Mouse (Mus musculus) adrenal gland, adult 8-10 months (tissue): ENCODE results near the gene Trp53bp2. TPM values are rescaled to one million over a fixed set of nuclear protein-coding genes. Genes with fewer than 3 reads are reported as not detected.

Experiments used
- DNase-seq: peaks from one replicate; pipeline ENCODE4 v3.0.0; 2022
- total RNA-seq, 4 experiments: library from RNA; stranded (reverse); gene quantifications; 2 replicates each; pipeline ENCODE4 v1.2.4; 2022

The Trp53bp2 gene
- total RNA-seq, 4 experiments from 2014 or later: 21.5 to 30.6 (median 24.0) TPM

DNA sequence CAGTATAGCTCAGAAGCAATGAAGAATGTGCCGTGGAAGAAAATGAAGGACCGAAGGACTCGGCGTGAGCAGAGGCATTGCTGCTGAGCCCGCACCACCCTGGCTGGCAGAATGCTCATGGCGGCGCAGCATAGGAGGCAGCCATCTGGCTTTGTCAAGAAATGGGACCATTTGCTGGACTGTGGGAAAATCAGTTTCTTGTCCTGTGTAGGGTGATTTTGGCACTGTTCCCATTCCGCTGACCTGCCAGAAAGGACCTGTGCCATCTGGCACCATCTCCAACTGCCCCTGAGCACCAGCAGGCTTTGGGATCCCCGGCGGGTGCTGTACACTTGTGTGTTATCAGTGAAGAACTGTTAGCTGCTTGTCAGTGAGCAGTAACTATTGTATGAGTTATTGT lies 52.8 kb downstream of the Trp53bp2 start:
- DNase-seq: no peak

DNA sequence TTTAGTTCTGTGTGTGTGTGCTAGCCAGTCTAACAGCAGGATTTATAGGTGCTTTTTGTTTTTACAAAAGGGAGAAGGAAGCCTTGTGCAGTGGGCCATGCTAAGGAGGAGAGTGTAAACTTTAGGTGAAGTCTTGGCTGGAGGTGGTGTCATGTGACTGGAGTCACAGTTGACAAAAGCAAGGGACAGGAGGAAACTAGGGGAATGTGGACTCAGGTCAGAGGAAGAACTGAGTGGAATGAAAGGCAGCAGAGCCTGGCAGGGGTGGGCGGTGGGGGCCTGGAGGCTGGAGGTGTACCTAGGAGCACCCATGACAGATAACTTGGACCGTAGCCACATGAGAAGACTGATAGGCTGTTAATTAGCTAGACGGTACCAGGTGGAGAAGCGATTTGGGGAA lies 56.3 kb downstream of the Trp53bp2 start:
- no peak for DNase-seq

DNA sequence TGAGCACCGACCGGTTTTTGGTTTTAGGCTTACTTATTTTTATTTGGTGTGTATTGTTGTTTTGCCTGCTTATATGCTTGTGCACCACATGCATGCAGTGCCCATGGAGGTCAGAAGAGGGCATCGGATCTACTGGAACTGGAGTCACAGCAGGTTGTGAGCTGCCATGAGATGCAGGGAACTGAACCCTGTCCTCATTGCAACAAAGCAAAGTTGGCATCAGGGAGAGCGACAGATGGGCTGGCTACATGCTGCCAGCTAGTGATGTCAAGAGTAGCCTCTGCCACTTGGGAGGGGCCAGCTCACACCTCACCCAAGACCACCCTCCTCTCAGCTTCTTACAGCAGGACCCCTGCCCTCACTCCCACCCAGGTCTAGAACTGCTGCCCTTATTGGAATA lies 57.0 kb downstream of the Trp53bp2 start:
- no peak for DNase-seq

DNA sequence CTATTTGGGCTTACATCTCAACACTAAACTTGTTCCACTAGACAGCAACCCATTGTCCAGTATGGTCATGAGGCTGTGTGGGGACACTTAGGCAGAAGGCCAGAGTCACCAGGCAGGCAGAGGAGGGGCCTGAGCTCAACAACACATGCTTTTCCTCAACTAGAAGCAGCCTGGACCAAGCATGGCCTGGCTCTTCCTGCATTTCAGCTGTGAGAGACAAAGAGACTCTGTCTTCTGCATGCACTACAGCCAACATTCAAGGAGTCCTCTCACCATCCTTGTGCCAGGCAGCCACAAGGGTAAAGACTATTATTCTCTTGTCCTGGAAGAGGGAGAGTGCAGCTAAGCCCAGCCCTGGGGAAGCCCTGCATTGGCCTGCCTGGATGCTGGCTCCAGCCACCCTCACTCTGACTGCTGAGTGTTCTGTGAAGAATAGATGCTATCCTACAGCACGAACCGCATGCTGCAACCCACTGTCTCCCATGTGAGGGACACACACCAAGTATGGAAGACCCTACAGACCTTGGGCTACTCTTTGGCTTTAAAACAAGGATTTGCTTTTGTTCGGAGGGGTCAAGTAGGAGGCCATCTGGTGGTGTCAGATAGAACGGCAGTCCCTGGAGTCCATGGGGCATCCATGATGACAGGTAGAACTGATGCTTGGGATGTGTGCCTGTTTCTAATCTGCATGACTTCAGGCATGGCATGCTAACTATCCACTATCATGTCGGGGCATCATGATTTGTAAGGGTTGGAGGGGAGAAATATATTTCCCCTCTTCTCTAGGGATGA lies 66.2 kb downstream of the Trp53bp2 start:
- no peak for DNase-seq

DNA sequence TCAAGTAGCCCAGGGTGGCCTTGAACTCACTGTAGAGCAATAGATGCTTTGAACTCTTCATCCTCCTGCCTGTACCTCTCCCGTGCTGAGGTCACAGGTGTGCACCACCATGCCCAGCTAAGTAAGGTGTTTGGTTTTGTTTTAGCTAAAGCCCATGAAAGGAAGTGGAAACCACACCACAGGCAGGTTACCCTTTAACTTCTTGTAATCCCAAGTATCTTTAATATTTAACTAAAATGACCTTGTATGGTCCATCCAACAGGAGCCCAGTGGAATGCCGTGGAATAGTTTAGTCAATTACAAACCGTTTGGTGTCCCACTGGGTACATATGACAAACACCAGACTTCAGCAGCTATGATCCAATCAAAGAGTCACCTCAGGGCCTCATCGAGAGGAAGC lies 70.0 kb downstream of the Trp53bp2 start:
- DNase-seq: no peak

DNA sequence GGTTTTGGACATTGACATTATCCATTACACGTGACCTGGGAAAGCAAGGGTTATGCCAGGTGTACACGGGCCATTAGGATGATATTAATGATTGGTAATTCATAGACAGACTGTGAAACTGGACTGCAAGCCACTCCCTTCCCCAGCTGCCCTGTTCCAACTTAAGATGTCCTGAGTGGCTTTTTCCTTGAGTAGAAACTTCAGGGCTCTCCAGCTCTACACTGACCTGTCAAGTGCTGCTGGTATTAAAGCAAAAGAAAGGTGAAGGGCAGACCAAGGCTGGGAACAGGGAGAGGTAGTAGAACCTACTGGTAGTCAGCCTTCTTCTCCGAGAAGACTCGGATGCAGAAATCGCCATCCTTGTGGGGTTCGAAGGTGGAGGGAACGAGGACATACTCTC lies 72.2 kb downstream of the Trp53bp2 start:
- DNase-seq: no peak

DNA sequence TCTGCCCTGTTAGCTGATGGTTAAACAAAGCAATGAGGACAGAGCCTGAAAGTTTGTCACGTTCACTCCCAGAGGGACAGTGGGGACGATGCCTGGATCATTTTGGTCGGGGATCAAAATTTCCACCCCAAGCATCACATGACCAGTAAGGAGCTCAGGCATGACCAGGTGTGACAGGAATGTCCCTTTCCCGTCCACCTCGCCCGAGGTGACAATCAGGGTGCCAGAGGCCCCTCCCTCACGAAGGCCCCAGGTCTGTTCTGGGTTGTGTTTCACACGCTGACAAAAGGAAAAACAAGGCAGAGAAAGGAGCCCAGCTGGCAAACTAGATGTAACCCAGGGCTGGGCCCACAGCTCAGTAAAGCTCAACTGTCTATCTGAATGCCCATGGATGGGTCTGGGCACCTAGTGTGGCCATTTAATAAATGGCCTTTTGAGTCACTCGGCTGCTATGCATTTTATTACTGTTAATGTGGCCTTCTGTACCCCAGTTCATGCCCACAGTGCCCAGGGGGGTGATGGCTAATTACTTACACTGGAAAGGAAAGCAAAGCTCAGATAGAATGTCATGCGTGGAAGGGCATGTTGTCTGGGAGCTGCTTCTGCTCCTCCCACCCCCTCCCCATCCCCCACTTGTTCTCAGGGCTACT lies 72.8 kb downstream of the Trp53bp2 start:
- DNase-seq: no peak

DNA sequence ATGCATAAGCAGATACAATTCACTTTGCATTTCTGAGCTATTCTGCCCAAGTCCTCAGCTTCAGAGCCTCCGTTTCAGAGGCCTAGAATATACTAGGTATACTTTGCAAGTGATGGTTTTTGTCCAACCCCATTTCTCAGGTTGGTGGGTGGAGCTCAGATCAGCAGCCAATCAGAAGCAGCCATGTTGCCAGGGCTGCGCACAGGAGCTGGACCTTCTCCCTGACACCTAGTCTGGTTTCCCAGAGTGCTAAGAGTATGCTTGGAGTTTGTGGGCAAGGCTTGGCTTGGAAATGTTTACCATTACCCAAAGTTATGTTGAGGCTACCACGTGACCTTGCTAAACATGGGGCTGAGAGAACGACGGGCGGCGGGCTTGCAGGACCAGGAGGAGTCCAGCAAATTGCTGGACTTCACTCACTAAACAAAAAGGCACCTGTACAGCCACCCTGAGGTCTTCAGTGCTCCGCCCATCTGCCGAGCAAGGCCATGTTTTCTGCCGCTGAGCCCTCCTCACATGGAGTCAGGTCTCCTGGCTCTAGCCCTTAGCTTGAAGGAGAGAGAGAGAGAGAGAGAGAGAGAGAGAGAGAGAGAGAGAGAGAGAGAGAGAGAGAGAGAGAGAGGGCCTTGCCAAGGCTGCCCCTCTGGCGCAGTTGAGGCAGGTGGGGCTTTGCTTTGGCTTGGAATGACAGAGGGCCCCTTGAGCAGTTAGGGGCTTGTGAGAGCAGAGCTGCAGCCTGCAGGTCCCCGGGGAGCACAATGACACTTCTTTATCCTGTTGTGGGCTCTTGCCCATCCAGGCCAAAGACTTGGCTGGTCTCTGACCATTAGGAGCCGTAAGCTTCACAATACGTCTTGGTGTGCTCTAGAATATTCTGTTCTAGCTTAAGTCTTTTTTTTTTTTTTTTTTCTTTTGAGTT lies 74.3 kb downstream of the Trp53bp2 start:
- no peak for DNase-seq

DNA sequence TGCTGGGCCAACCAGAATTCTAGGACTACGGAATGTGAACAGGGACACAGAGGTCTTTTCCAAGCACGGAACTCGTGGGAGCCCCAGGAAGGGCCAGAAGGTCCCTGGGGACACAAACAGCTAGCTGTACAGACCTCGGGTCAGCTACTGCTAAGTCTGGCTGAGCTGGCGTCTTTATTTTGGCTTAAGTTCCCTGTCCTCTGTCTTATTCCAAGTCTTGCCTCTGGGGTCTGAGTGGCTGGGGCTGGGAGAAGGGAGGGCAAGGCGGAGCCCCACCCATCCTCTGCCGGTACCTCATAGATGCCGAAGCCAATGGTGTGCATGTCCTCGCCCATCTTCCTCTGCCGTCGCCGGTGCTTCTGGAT lies 74.9 kb downstream of the Trp53bp2 start:
- DNase-seq: no peak

DNA sequence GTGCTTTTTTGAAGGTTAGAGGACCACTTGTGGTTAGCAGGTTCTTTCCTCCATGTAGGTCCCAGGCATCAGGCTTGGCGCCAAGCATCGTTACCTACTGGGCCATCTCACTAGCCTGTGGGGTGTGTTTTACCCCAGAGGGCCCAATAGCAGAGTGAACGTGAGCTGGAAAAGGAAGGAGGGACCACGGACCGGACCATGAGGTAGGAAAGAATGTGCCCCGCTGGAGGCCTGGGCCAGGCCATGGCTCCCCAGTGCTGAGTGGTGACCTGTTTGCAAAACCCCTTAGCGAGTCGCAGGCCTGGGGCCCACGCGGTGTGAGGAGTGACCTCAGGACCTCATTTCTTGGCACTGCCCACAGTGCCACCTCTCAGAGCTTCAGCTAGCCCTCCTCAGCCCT lies 79.5 kb downstream of the Trp53bp2 start:
- no peak for DNase-seq

DNA sequence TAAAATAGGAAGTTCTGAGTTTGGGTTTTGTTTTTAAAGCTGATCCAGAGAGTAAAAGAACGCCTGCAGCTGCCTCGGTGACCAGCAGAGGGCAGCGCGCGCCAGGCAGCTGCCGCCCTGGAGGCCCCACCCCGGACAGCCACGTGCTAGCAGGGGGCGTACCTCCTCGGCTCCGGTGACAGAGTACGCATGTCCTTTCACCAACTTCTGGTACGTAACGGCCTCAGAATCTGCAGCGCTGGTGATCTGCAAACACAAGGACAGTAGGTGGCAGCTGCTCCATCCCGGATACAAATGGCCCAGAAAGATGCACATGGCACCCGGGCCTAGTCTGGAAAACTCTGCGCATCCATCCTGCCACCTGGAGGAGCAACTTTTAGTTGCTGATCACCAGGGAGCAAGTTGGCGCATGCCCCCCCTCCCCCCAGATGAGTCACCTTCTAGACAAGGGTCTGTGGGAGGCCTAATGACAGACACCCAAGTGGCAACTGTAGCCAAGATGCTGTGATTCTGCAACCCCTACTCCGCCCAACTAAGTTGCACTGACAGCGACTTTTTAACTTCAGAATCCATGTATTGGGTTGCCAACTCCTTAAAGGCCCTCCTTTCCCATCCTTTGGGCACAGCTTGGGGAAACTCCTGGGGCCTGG lies 81.0 kb downstream of the Trp53bp2 start:
- DNase-seq: peak; percentile 95

DNA sequence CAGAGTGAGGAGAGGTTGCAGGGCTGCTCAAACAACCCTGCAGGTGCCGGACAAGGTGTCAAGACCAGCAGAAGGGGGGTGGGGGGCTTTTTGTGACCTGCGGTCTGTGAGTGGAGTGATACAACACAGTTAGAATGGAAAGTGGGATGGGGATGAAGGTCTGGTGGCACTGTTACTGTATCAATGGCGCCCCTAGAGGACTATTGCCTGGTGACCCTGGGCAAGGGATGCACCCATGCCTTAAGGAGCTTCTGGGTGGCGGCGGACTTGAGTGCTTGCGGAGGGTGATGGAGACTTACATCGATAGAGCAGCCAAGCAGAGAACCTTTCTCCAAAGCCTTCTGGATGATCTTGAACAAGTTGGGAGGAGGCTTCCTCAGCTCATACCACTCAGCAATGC lies 81.6 kb downstream of the Trp53bp2 start:
- DNase-seq: no peak

DNA sequence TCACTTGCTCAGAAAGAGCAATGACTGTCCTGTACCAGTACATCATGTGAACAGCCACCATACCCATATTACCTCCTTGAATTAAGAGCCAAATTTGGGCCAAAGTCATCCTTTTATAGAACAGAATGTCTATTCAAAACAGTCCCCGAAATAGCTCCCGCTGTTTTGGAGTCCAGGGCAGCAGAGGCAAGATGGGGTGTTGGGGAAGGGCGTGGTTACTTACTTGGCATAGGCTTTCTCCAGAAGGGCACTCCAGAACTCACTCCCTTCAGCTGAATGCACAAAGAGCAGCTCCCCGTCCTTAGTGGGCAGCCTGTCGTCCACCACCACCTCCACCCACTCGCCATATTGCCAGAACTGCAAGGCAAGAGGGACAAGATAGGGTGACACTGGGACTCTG lies 82.9 kb downstream of the Trp53bp2 start:
- no peak for DNase-seq

DNA sequence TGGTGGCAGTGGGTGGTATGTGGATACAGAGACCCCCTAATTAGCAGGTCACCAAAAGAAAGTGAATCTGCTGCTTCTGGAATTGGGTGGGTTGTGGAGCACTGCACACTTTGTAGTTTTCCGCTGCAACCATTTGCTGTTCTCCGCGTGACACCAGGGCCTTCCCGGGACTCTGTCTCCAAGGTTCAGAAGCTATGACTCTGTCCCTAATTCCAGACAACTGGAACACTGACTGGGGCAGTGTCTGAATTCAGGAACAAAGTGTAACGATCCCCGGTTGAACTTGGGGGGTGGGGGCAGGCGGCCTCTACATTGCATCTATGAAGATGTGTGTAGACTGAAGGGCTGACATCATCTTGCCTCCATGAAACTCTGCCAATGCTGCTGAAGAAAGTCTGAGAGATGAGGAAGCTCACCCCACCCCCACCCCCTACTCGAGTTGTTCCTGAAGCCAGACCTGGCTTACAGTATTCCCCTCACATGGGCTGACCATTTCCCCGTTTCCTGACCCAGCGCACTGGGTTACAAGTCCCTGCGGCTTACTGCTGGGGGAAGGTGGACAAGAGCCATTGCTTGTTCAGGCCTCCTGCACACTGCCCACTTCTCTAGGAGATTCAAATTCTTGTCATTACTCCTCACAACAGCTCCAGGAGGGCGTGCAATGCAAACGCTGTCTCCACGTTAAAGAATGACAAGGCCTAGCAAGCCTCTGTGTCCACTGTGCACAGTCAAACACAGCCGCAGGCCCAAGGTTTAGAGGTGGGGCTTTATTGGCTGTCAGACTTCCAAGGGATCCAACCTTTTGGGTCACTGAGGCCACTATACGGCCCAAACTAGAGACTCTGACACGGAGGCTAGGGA lies 85.5 kb downstream of the Trp53bp2 start:
- DNase-seq: no peak

DNA sequence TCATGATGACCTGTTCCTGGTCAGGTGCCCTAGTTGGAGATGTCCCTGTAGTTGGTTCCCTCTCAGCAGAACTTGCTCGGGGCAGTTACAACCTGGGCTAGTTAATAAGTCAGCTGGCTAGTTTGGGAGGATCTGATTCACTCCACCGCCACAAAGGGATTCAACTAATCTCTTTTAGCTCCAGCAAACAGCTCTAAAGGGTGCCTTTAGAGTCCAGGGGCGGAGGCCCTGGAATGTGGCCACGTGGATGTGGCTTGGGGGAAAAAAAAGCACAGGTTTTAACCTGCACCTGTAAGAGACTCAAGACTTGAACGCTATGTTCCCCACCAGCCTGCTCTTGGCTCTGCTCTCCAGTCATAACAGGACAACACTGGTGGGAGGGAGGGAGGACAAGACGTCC lies 87.7 kb downstream of the Trp53bp2 start:
- no peak for DNase-seq

DNA sequence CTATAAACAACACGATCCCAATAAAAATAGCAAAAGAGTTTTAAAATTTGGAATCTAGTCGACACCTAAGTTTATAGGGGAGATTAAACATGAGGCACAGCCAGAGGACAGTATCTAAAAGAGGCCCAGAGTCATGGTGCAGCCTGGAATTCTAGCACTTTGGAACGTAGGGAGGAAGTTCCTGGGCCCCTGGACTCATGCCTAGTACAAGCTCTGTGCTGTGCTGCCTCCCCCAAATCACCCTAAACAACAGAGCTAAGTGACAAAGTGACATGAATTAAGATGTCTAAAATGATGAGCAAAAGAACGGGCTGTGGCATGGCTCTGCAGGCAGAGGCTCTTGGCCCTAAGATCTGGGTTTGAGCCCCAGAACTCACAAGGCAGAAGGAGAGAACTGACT lies 88.8 kb downstream of the Trp53bp2 start:
- no peak for DNase-seq

DNA sequence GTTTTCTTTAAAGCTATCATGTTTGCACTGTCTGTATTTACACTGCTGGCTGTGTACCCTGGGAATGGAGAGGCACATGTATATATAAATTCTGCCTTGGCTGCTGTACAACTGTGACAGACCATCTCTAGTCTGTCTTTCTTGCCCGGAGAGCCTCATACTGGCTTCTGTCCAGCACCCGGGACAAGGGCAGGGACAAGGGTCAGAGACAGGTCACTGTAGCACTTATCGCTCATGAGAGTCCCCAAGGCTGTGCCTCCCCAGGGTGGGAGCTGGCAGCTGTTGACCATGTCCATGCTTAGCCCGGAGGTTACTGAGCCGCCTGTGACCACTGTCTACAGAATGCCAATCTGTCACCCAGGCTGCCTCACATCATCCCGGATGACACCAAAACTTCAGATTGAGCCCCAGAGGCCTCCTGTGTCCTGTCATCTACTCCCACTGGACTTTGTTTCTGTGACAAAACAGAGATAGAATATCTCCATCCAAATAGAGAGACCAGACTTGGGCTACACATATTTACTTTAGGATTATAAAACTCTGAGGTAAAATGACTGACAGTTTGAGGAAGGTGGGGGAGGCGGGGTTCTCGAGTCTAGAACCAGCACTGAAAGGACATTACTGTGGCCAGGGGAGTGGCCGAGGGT lies 90.6 kb downstream of the Trp53bp2 start:
- peak; percentile 31 for DNase-seq

DNA sequence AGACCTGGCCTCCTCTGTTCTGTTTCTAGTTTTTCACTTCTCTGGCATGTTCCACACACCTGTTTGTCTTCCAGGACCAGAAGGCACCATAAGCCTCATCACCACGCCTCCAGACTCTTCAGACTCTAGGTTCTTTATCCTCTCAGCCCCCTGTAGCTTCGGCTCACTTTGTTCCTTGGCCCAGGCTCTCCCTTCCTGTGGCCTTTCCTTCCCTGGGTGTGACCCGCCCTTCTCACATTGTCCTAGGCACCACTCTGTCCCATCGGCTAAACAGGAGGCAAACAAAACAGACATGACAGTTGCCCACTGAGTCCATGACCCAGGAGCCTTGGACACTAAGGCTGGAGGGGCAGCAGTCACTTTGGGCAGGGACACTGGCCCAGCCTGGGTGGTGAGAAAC lies 91.3 kb downstream of the Trp53bp2 start:
- DNase-seq: no peak

DNA sequence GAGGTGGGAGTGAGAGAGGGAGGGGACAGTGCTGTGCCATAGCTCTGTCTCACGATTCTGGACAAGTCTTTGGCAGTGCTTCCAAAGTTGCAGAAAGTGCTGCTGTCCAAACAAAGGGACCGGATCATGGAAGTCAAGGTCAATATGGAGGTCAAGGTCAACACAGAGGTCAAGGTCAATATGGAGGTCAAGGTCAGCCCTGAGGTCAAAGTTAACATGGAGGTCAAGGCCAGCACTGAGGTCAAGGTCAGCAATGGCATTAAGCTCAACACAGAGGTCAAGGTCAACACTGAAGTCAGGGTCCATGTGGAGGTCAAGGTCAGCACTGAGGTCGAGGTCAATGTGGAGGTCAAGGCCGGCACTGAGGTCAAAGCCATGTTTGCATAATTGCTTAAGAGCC lies 91.9 kb downstream of the Trp53bp2 start:
- DNase-seq: no peak

DNA sequence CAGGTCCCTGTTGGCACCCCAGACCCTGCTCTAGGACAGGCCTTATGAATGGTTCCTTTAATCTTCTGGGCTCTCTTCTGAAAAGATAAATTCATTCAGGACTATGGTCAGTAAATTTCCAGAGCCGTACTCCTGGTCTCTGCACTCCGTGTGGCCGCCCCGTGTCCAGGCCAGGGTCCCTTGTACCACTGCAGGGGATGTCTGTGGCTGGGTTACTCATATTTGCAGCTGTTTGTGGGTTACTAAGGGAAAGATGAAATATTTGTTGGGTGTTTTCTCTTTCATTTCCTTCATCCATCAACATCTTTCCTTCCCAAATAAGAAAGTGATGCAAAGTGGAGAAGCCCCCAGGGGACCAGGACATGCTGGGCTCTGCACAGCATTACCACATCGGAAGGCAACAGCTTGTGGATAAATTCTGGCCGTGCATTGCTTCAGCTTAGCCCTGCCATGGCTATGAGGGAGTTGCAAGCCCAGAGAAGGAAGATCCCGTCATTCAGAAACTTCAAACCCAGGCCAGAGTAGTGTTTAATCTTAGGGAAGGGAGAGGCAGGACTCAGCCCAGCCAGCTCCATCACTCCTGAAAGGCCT lies 92.9 kb downstream of the Trp53bp2 start:
- no peak for DNase-seq

DNA sequence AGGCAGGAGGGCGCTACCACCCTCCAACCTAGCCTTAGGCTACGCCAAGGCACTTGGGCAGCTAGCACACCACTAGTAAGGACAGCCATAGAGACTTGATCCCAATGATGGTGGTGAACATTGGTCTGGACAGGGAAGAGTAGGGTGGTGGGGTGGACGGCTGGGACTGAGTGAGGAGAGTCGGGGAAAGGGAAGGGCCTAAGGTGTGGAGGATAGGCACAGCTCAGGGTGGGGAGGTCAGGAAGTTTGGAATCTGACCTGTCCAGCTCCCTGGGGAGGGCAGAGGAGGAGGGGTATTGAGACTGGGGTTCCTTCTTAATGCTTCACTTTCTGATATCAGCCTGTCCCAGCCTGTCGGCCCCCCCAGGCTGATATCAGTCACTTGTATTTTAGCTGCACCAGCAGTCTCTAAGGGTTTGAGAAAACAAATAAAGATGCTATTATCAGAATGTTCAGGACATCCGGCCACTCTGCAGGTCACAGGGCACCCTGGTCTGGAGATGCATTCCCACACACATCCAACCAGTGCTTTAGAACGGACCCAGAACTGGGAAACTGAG lies 93.6 kb downstream of the Trp53bp2 start:
- DNase-seq: no peak
